Mouse (Mus musculus) liver, embryonic 14.5 days (tissue): ENCODE measurements at regions not wholly inside any gene's neighbourhood (a gene's known extent, or its start where the extent isn't known, plus 50 kb on each side); places are given as distances from the start of the nearest gene placed in this dataset.

Experiments
- ATAC-seq: fragments of 200-750 bp; cut with Nextera tagmentation; 2 replicates; pipeline ENCODE4 v1.8.0; 2017; ENCODE audit warnings: moderate number of reproducible peaks, mild to moderate bottlenecking, moderate library complexity; ENCODE audit not compliant: insufficient read depth
- DNase-seq, 3 experiments: peaks; one replicate each; pipeline ENCODE4 v3.0.0-alpha.2; 2012 to 2013; ENCODE audit warnings: low read depth in 3 of 3, low spot score in 3 of 3
- H3K27ac ChIP-seq: fragments of 300-500 bp; sonication (generic); 2 replicates; pipeline ENCODE4 v1.5.1; 2014; ENCODE audit warnings: moderate library complexity, mild to moderate bottlenecking, control low read depth, inconsistent platforms
- H3K27me3 ChIP-seq: fragments of 300-500 bp; sonication (generic); 2 replicates; pipeline ENCODE4 v1.6.1; 2014; ENCODE audit warnings: mild to moderate bottlenecking, low read length, moderate library complexity; ENCODE audit not compliant: control insufficient read depth, insufficient read depth
- H3K36me3 ChIP-seq: fragments of 300-500 bp; sonication (generic); replicated peaks from 2 replicates; pipeline ENCODE4 v1.6.1; 2014; ENCODE audit warnings: low read depth; ENCODE audit not compliant: control insufficient read depth, insufficient read depth
- H3K4me1 ChIP-seq, 2 experiments: fragments of 200-500 bp in 1 of 2; fragments of 300-500 bp in 1 of 2; sonication (generic) in 1 of 2; replicated peaks; 2 replicates each; pipeline ENCODE4 v1.6.1; 2012 to 2014; ENCODE audit warnings: antibody characterized with exemption in 1 of 2, inconsistent platforms in 1 of 2, low read length in 1 of 2; ENCODE audit not compliant: control insufficient read depth in 2 of 2, insufficient read depth in 2 of 2
- H3K4me2 ChIP-seq: fragments of 300-500 bp; sonication (generic); 2 replicates; pipeline ENCODE4 v1.6.1; 2014; ENCODE audit warnings: low read depth, mild to moderate bottlenecking, control low read depth, moderate library complexity
- H3K4me3 ChIP-seq, 2 experiments: fragments of 200-500 bp in 1 of 2; fragments of 300-500 bp in 1 of 2; sonication (generic) in 1 of 2; 2 replicates each; pipeline ENCODE4 v1.5.1; 2012 to 2014; ENCODE audit warnings: low read depth in 2 of 2, low read length in 2 of 2, mild to moderate bottlenecking in 2 of 2, control low read depth in 1 of 2, inconsistent platforms in 1 of 2, moderate library complexity in 1 of 2; ENCODE audit not compliant: insufficient read depth in 1 of 2
- H3K9ac ChIP-seq: fragments of 300-500 bp; sonication (generic); replicated peaks from 2 replicates; pipeline ENCODE4 v1.6.1; 2014; ENCODE audit warnings: mild to moderate bottlenecking, control low read depth, moderate library complexity
- H3K9me3 ChIP-seq: fragments of 300-500 bp; sonication (generic); 2 replicates; pipeline ENCODE4 v1.6.1; 2016; ENCODE audit warnings: low read length, mixed read lengths; ENCODE audit not compliant: control insufficient read depth
- CTCF ChIP-seq: IDR thresholded peaks from 2 replicates; pipeline ENCODE4 v1.5.1; 2016; ENCODE audit warnings: antibody characterized with exemption, low read depth, control low read depth
- EP300 ChIP-seq: IDR thresholded peaks from 2 replicates; pipeline ENCODE4 v1.6.1; 2016; ENCODE audit warnings: antibody characterized with exemption, low read depth
- WGBS: fragments of 180-500 bp; shearing (Covaris S2); extraction: QIAGEN DNeasy Blood & Tissue Kit; methylation state at CpG from one replicate; pipeline ENCODE4 v1.1.7; 2014; ENCODE audit not compliant: insufficient replicate concordance; 5-methylcytosine and 5-hydroxymethylcytosine counted together

DNA sequence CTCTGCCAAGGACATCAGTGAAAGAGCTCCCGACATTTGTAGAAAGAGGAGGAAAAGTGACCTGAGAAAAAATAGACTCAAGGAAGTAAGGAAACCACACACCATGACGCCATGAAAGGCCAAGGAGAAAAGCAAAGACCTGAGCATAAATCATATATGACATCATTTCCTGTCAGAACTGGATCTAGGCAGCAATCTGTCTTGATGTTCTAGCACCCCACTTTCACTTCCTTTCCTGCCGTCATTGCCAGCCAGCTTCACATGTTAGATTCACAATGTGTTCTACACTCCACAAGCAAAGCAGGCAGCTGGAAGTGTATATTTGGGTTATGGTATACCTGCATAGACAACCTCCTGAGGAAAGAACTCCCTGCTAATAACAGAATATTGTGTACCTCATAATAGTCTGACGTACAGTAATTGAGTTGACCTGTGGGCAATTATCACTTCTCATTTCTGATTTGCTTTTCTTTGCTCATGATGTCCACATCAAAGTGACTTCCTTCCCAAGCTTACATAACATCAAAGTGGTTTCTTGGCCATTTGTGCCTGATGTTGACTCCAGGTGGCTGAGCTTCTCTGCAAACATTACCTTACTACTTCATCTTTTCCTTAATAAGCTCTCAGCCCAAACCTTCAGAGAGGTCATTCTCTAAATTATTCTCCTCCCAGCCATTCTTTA, 633.6 kb upstream of the Adgrl2 start:
- Histone ChIP-seq H3K36me3 (no peaks in the 10 kb centered on the region), H3K9me3 (no peaks in the 10 kb centered on the region), H3K9ac (no peak overlapping the region), H3K27me3 (no peaks in the 10 kb centered on the region), H3K27ac (no peak overlapping the region), H3K4me1 (no peaks in the 10 kb centered on the region), H3K4me3 (no peak overlapping the region), H3K4me2 (no peak overlapping the region)
- no peak for TF ChIP-seq EP300
- no peak for TF ChIP-seq CTCF
- ATAC-seq (no peak), DNase-seq (no peak)
- WGBS: 28% methylated on average over 4 of the region's 4 CpGs

GRCm38 (mm10) chr3:149603865-149604264, 613.5 kb upstream of the Adgrl2 start:
- Histone ChIP-seq H3K9ac (no peak overlapping the region), H3K9me3 (no peaks in the 10 kb centered on the region), H3K36me3 (no peaks in the 10 kb centered on the region), H3K27me3 (no peaks in the 10 kb centered on the region), H3K4me3 (no peak overlapping the region), H3K4me2 (no peak overlapping the region), H3K27ac (no peak overlapping the region), H3K4me1 (no peaks in the 10 kb centered on the region)
- ATAC-seq (no peak), DNase-seq (no peak)
- WGBS: 61% methylated on average over 5 of the region's 5 CpGs
- TF ChIP-seq EP300 (no peak), CTCF (no peak)

GRCm38 (mm10) chr3:149601276-149601675, 610.9 kb upstream of the Adgrl2 start:
- 58% methylated on average over 5 of the region's 5 CpGs for WGBS
- H3K27ac ChIP-seq: no peak overlapping the region
- no peak overlapping the region for H3K4me2 ChIP-seq
- no peaks in the 10 kb centered on the region for H3K9me3 ChIP-seq
- H3K36me3 ChIP-seq: no peaks in the 10 kb centered on the region
- H3K9ac ChIP-seq: no peak overlapping the region
- H3K27me3 ChIP-seq: no peaks in the 10 kb centered on the region
- DNase-seq: no peak
- no peaks in the 10 kb centered on the region for H3K4me1 ChIP-seq
- H3K4me3 ChIP-seq: no peak overlapping the region
- ATAC-seq: no peak
- no peak for TF ChIP-seq CTCF
- no peak for TF ChIP-seq EP300

DNA sequence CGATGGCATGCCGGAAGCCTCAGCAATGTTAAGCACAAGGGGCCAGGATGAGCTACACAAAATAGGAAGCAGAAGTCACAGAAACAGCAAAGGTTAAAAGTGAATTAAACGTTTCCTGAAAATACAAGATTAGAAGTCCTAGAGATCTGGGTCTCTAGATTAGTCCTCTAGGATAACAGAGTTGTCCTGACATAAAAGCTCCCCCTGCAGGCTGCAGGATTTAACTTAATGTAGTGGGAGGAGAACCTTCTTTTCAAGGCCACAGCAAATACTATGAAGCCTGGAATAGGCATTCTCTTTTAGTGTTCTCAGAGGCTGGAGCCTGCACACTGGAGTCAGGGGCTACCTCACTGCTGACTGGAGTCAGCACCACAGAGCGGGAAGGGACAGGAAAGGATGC, 604.1 kb upstream of the Adgrl2 start:
- Histone ChIP-seq H3K9ac (no peak overlapping the region), H3K4me1 (no peaks in the 10 kb centered on the region), H3K36me3 (no peaks in the 10 kb centered on the region), H3K27me3 (no peaks in the 10 kb centered on the region), H3K4me2 (no peak overlapping the region), H3K4me3 (no peak overlapping the region), H3K27ac (no peak overlapping the region), H3K9me3 (no peaks in the 10 kb centered on the region)
- DNase-seq (no peak), ATAC-seq (no peak)
- TF ChIP-seq EP300: no peak
- no peak for TF ChIP-seq CTCF
- WGBS: 36% methylated on average over 4 of the region's 4 CpGs

DNA sequence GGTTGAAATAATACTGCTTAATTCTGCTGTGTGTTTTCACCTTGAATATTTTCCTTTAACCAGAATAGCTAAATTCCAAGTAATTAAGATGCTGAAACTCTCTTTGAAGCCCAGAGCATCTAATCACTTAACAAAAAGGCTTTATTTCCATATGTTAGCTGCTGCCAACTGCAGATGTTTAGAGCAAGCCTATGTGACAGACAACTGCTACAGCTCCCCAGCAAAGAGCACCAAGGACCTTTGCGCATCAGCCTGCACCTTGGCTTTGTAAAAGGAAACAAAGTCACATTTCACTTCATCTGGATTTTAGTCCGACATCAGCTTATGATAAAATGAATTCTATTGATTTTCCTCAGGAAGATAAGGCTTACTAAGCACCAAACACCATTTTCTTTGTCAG, 595.4 kb upstream of the Adgrl2 start:
- H3K4me3 ChIP-seq: no peak overlapping the region
- no peak overlapping the region for H3K9ac ChIP-seq
- DNase-seq (no peak), ATAC-seq (no peak)
- WGBS: 36% methylated on average over 2 of the region's 2 CpGs
- no peaks in the 10 kb centered on the region for H3K9me3 ChIP-seq
- no peaks in the 10 kb centered on the region for H3K36me3 ChIP-seq
- no peak overlapping the region for H3K27ac ChIP-seq
- no peak for TF ChIP-seq EP300
- no peak for TF ChIP-seq CTCF
- H3K4me2 ChIP-seq: no peak overlapping the region
- H3K27me3 ChIP-seq: no peaks in the 10 kb centered on the region
- no peaks in the 10 kb centered on the region for H3K4me1 ChIP-seq
